Mouse (Mus musculus) kidney, adult 2 months (tissue): ENCODE measurements around the gene Lipc. TPM values are rescaled to one million over a fixed set of nuclear protein-coding genes. Genes with fewer than 3 reads are reported as not detected.

Experiments used
- DNase-seq: peaks from one replicate; pipeline ENCODE4 v3.0.0; 2021
- H3K27ac ChIP-seq: fragments of 200-500 bp; 2 replicates; pipeline ENCODE4 v1.5.1; 2012; ENCODE audit warnings: low read depth, low read length, control low read depth, inconsistent platforms; ENCODE audit not compliant: insufficient read depth
- H3K27me3 ChIP-seq: fragments of 200-500 bp; replicated peaks from 2 replicates; pipeline ENCODE4 v1.6.1; 2012; ENCODE audit warnings: mild to moderate bottlenecking, moderate library complexity, low read length, inconsistent platforms; ENCODE audit not compliant: control insufficient read depth, insufficient read depth
- H3K36me3 ChIP-seq: fragments of 200-500 bp; 2 replicates; pipeline ENCODE4 v1.6.1; 2012; ENCODE audit warnings: mild to moderate bottlenecking, moderate library complexity, low read length, inconsistent platforms; ENCODE audit not compliant: control insufficient read depth, insufficient read depth
- H3K4me1 ChIP-seq: fragments of 200-500 bp; 2 replicates; pipeline ENCODE4 v1.6.1; 2011; ENCODE audit warnings: low read length; ENCODE audit not compliant: control insufficient read depth, insufficient read depth
- H3K4me3 ChIP-seq: fragments of 200-500 bp; 2 replicates; pipeline ENCODE4 v1.5.1; 2011; ENCODE audit warnings: mild to moderate bottlenecking, low read depth, low read length, control low read depth; ENCODE audit not compliant: insufficient read depth
- CTCF ChIP-seq: fragments of 200-500 bp; conservative IDR thresholded peaks from 2 replicates; pipeline ENCODE4 v1.5.1; 2011; ENCODE audit warnings: low read depth, mild to moderate bottlenecking, control low read depth, low read length, moderate library complexity, mixed read lengths; ENCODE audit not compliant: insufficient read depth, insufficient read length
- POLR2A ChIP-seq: fragments of 200-500 bp; IDR thresholded peaks from one replicate; pipeline ENCODE4 v1.6.1; 2011; ENCODE audit warnings: low read depth, low read length, control low read depth
- WGBS: fragments of 180-500 bp; shearing (Covaris S2); methylation state at CpG from one replicate; pipeline ENCODE4 v1.1.7; 2018; 5-methylcytosine and 5-hydroxymethylcytosine counted together
- polyA plus RNA-seq: library from polyadenylated mRNA; depleted of rRNA; stranded (reverse); fragments of >200 nt; gene quantifications from 2 replicates; pipeline ENCODE4 v1.2.3, GENCODE M21; 2012

Gene Lipc
- polyA plus RNA-seq, 1 experiment = 0.58 TPM

GRCm38 (mm10) chr9:70892627-70893026 lies 59.4 kb downstream of the Lipc start:
- Histone ChIP-seq H3K27me3 (no peaks in the 10 kb centered on the region), H3K36me3 (no peaks in the 10 kb centered on the region), H3K4me3 (no peak overlapping the region), H3K27ac (no peak overlapping the region), H3K4me1 (0 out of 2 replicates have a peak, but pooled peaks cover 4% of the 10 kb centered on the region)
- TF ChIP-seq CTCF = no peak
- no peak for TF ChIP-seq POLR2A
- no peak for DNase-seq
- WGBS = 93% methylated on average over 5 of the region's 5 CpGs

- Histone ChIP-seq H3K4me3 (no peak overlapping the region), H3K27me3 (no peaks in the 10 kb centered on the region), H3K36me3 (no peaks in the 10 kb centered on the region), H3K4me1 (0 out of 2 replicates have a peak, but pooled peaks cover 4% of the 10 kb centered on the region), H3K27ac (peak overlapping the region; percentile 45)
- DNase-seq = peak; percentile 85
- TF ChIP-seq POLR2A (no peak), CTCF (no peak)
- WGBS = 57% methylated on average over 8 of the region's 8 CpGs
Measured at GRCm38 (mm10) chr9:70891431-70892133, 60.4 kb downstream of the Lipc start.

- no peak for TF ChIP-seq CTCF
- TF ChIP-seq POLR2A = no peak
- 88% methylated on average over 7 of the region's 7 CpGs for WGBS
- H3K36me3 ChIP-seq = no peaks in the 10 kb centered on the region
- no peak overlapping the region for H3K27ac ChIP-seq
- no peaks in the 10 kb centered on the region for H3K27me3 ChIP-seq
- H3K4me1 ChIP-seq = 0 out of 2 replicates have a peak, but pooled peaks cover 4% of the 10 kb centered on the region
- H3K4me3 ChIP-seq = no peak overlapping the region
- DNase-seq = peak; percentile 30
Measured at GRCm38 (mm10) chr9:70890736-70891135, 61.3 kb downstream of the Lipc start.

GRCm38 (mm10) chr9:70888969-70889368 lies 63.1 kb downstream of the Lipc start:
- WGBS = 69% methylated on average over 4 of the region's 4 CpGs
- H3K4me1 ChIP-seq = 0 out of 2 replicates have a peak, but pooled peaks cover 4% of the 10 kb centered on the region
- TF ChIP-seq CTCF (no peak), POLR2A (no peak)
- no peaks in the 10 kb centered on the region for H3K36me3 ChIP-seq
- no peak overlapping the region for H3K4me3 ChIP-seq
- H3K27ac ChIP-seq = no peak overlapping the region
- DNase-seq = no peak
- H3K27me3 ChIP-seq = no peaks in the 10 kb centered on the region

GRCm38 (mm10) chr9:70888556-70888955 lies 63.5 kb downstream of the Lipc start:
- Histone ChIP-seq H3K4me1 (0 out of 2 replicates have a peak, but pooled peaks cover 4% of the 10 kb centered on the region), H3K36me3 (no peaks in the 10 kb centered on the region), H3K27ac (no peak overlapping the region), H3K27me3 (no peaks in the 10 kb centered on the region), H3K4me3 (no peak overlapping the region)
- DNase-seq = peak; percentile 17
- 85% methylated on average over 2 of the region's 2 CpGs for WGBS
- TF ChIP-seq CTCF (no peak), POLR2A (no peak)

- H3K4me3 ChIP-seq = no peak overlapping the region
- H3K27me3 ChIP-seq = no peaks in the 10 kb centered on the region
- H3K4me1 ChIP-seq = no peaks in the 10 kb centered on the region
- no peaks in the 10 kb centered on the region for H3K36me3 ChIP-seq
- DNase-seq = no peak
- 56% methylated on average over 5 of the region's 5 CpGs for WGBS
- no peak overlapping the region for H3K27ac ChIP-seq
- TF ChIP-seq POLR2A = no peak
- TF ChIP-seq CTCF = no peak
Measured at GRCm38 (mm10) chr9:70881982-70882381, 70.0 kb downstream of the Lipc start.

- no peaks in the 10 kb centered on the region for H3K4me1 ChIP-seq
- H3K27me3 ChIP-seq = no peaks in the 10 kb centered on the region
- no peak overlapping the region for H3K4me3 ChIP-seq
- H3K36me3 ChIP-seq = no peaks in the 10 kb centered on the region
- no peak for TF ChIP-seq POLR2A
- H3K27ac ChIP-seq = no peak overlapping the region
- no peak for DNase-seq
Measured at GRCm38 (mm10) chr9:70878823-70879222, 73.2 kb downstream of the Lipc start.
